Mouse (Mus musculus) intestine, postnatal 0 days (tissue): Measurements from ENCODE around the gene Mrpl37. TPM values are rescaled to one million over a fixed set of nuclear protein-coding genes. Genes with fewer than 3 reads are reported as not detected.

Experiments used
- ATAC-seq: fragments of 200-750 bp; cut with Nextera tagmentation; 2 replicates; pipeline ENCODE4 v1.8.0; 2017; ENCODE audit warnings: mild to moderate bottlenecking, moderate TSS enrichment, moderate library complexity
- H3K27ac ChIP-seq: fragments of 300-500 bp; sonication (generic); 2 replicates; pipeline ENCODE4 v1.5.1; 2014; ENCODE audit warnings: mild to moderate bottlenecking, low read depth, low read length, moderate library complexity
- H3K27me3 ChIP-seq: fragments of 300-500 bp; sonication (generic); replicated peaks from 2 replicates; pipeline ENCODE4 v1.6.1; 2014; ENCODE audit warnings: low read length, mixed read lengths; ENCODE audit not compliant: control insufficient read depth, insufficient read depth
- H3K36me3 ChIP-seq: fragments of 300-500 bp; sonication (generic); 2 replicates; pipeline ENCODE4 v1.6.1; 2014; ENCODE audit warnings: mild to moderate bottlenecking, moderate library complexity; ENCODE audit not compliant: control insufficient read depth, insufficient read depth
- H3K4me1 ChIP-seq: fragments of 300-500 bp; sonication (generic); replicated peaks from 2 replicates; pipeline ENCODE4 v1.6.1; 2014; ENCODE audit warnings: antibody characterized with exemption, low read length, mixed read lengths; ENCODE audit not compliant: control insufficient read depth, insufficient read depth
- H3K4me2 ChIP-seq: fragments of 300-500 bp; sonication (generic); replicated peaks from 2 replicates; pipeline ENCODE4 v1.6.1; 2014; ENCODE audit warnings: low read depth, mild to moderate bottlenecking, moderate library complexity
- H3K4me3 ChIP-seq: fragments of 300-500 bp; sonication (generic); 2 replicates; pipeline ENCODE4 v1.5.1; 2014; ENCODE audit warnings: low read depth, low read length
- H3K9ac ChIP-seq: fragments of 300-500 bp; sonication (generic); 2 replicates; pipeline ENCODE4 v1.6.1; 2014; ENCODE audit warnings: mild to moderate bottlenecking, low read depth, low read length
- H3K9me3 ChIP-seq: fragments of 300-500 bp; sonication (generic); 2 replicates; pipeline ENCODE4 v1.6.1; 2016; ENCODE audit warnings: mixed run types; ENCODE audit not compliant: control insufficient read depth
- CTCF ChIP-seq: sonication (generic); IDR thresholded peaks from 2 replicates; pipeline ENCODE4 v1.5.1; 2016; ENCODE audit warnings: low read depth, mild to moderate bottlenecking, control low read depth, antibody characterized with exemption, moderate library complexity
- WGBS: fragments of 180-500 bp; shearing (Covaris S2); extraction: QIAGEN DNeasy Blood & Tissue Kit; methylation state at CpG from one replicate; pipeline ENCODE4 v1.1.7; 2014; 5-methylcytosine and 5-hydroxymethylcytosine counted together
- polyA plus RNA-seq: library from polyadenylated mRNA; unstranded; fragments of >200 nt; fragmentation: Nextera tagmentation; extraction: Ambion mirVana; gene quantifications from 2 replicates; pipeline ENCODE4 v1.2.1, GENCODE M21; 2015

Gene Mrpl37
- polyA plus RNA-seq, 1 experiment from 2014 or later, result 52.8 TPM

DNA sequence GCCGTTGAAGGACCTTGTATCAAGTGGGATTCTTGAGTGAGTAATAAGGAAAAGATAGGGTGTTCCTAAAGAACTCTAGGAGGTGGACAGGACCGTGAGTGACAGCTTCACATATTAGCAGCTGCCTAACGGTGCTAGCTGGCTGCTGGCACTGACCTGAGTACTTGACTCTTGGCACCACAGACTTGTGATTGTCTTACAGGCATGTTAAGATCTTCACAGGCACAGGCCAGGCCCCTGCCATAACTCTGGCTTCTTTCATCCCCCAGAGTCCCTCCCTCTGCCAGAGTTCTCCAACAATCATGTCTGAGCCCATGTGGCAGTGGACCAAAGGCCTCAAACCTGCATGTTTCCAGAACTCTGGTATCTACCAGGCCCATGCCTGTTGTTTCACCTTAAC, 48.1 kb downstream of the Mrpl37 start:
- Histone ChIP-seq H3K4me1 (peaks cover 31% of the 10 kb centered on the region; the same call in 1 of the 2 replicates), H3K36me3 (peaks cover 6% of the 10 kb centered on the region; the same call in 1 of the 2 replicates), H3K4me3 (no peak overlapping the region), H3K9ac (no peak overlapping the region), H3K27me3 (no peaks in the 10 kb centered on the region), H3K9me3 (no peaks in the 10 kb centered on the region), H3K27ac (no peak overlapping the region), H3K4me2 (no peak overlapping the region)
- no peak for TF ChIP-seq CTCF
- 48% methylated on average over 3 of the region's 3 CpGs for whole genome bisulfite sequencing
- ATAC-seq, result no peak

DNA sequence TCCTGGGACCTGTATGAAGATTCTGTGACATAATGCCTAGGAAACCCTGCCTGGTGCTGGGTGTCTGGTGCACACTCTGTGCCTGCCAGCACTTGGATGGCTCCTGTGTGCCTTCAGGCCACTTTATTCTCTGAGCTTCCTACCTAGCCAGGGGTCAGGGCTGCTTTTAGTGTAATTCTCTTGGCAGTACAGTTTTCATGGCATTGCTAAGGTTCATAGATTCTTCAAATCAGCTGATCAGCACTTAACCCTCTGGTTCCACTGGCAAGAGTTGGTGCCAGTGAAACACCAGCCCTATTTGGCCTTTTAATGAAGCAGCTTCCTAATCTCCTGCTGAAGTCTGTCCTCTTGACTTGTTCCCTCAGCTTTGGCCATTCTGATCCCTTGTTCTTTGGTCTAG, 49.4 kb downstream of the Mrpl37 start:
- Histone ChIP-seq H3K4me2 (no peak overlapping the region), H3K4me1 (peaks cover 36% of the 10 kb centered on the region; the same call in 1 of the 2 replicates), H3K27me3 (no peaks in the 10 kb centered on the region), H3K4me3 (no peak overlapping the region), H3K9ac (no peak overlapping the region), H3K36me3 (peaks cover 6% of the 10 kb centered on the region; the same call in 1 of the 2 replicates), H3K27ac (no peak overlapping the region), H3K9me3 (no peaks in the 10 kb centered on the region)
- no peak for TF ChIP-seq CTCF
- ATAC-seq, result no peak

GRCm38 (mm10) chr4:107015971-107016511, 50.6 kb downstream of the Mrpl37 start:
- ATAC-seq, result no peak
- peak overlapping the region; percentile 50 for H3K27ac ChIP-seq
- peaks cover 36% of the 10 kb centered on the region; the same call in 1 of the 2 replicates for H3K4me1 ChIP-seq
- no peak overlapping the region for H3K4me3 ChIP-seq
- H3K9ac ChIP-seq, result 0 out of 2 replicates have a peak overlapping the region, but pooled peaks have one; percentile 22
- TF ChIP-seq CTCF, result peak; percentile 44
- H3K9me3 ChIP-seq, result no peaks in the 10 kb centered on the region
- peaks cover 6% of the 10 kb centered on the region; the same call in 1 of the 2 replicates for H3K36me3 ChIP-seq
- WGBS, result 59% methylated on average over 13 of the region's 13 CpGs
- H3K27me3 ChIP-seq, result no peaks in the 10 kb centered on the region
- peak overlapping the region; percentile 24; the same call in 1 of the 2 replicates for H3K4me2 ChIP-seq

- ATAC-seq, result peak; percentile 65
- Histone ChIP-seq H3K4me1 (peaks cover 22% of the 10 kb centered on the region; the same call in 1 of the 2 replicates), H3K4me3 (no peak overlapping the region), H3K4me2 (no peak overlapping the region), H3K36me3 (peaks cover 15% of the 10 kb centered on the region), H3K27me3 (no peaks in the 10 kb centered on the region), H3K27ac (peak overlapping the region; percentile 64), H3K9ac (peak overlapping the region; percentile 11; the same call in 1 of the 2 replicates), H3K9me3 (no peaks in the 10 kb centered on the region)
- TF ChIP-seq CTCF, result peak; percentile 14; the same call in 1 of the 2 replicates
- 52% methylated on average over 9 of the region's 9 CpGs for WGBS
Measured at GRCm38 (mm10) chr4:107013817-107014260, 52.8 kb downstream of the Mrpl37 start.

- ATAC-seq, result no peak
- no peaks in the 10 kb centered on the region for H3K9me3 ChIP-seq
- no peak overlapping the region; the same call in 1 of the 2 replicates for H3K9ac ChIP-seq
- no peak for TF ChIP-seq CTCF
- H3K4me1 ChIP-seq, result peaks cover 18% of the 10 kb centered on the region; the same call in 1 of the 2 replicates
- peak overlapping the region; percentile 28; the same call in 1 of the 2 replicates for H3K27ac ChIP-seq
- peaks cover 15% of the 10 kb centered on the region for H3K36me3 ChIP-seq
- no peaks in the 10 kb centered on the region for H3K27me3 ChIP-seq
- H3K4me3 ChIP-seq, result no peak overlapping the region
- 68% methylated on average over 6 of the region's 6 CpGs for WGBS
- H3K4me2 ChIP-seq, result no peak overlapping the region
Measured at GRCm38 (mm10) chr4:107013119-107013816, 53.4 kb downstream of the Mrpl37 start.

GRCm38 (mm10) chr4:107012574-107012973, 54.1 kb downstream of the Mrpl37 start:
- Histone ChIP-seq H3K4me3 (no peak overlapping the region), H3K27me3 (no peaks in the 10 kb centered on the region), H3K4me1 (peaks cover 18% of the 10 kb centered on the region; the same call in 1 of the 2 replicates), H3K9me3 (no peaks in the 10 kb centered on the region), H3K4me2 (no peak overlapping the region), H3K27ac (0 out of 2 replicates have a peak overlapping the region, but pooled peaks have one; percentile 28), H3K36me3 (peaks cover 15% of the 10 kb centered on the region), H3K9ac (no peak overlapping the region; the same call in 1 of the 2 replicates)
- WGBS, result 84% methylated on average over 3 of the region's 3 CpGs
- no peak for TF ChIP-seq CTCF
- ATAC-seq, result no peak
